Mouse (Mus musculus) liver, embryonic 13.5 days (tissue): Measurements from ENCODE around the gene Hps5. TPM values are rescaled to one million over a fixed set of nuclear protein-coding genes. Genes with fewer than 3 reads are reported as not detected.
"Not testable (repeated sequence)": the region's sequence is repeated elsewhere in the genome, so short reads cannot be mapped to it uniquely, and the experiment has no call there.

Experiments
- ATAC-seq: fragments of 200-750 bp; cut with Nextera tagmentation; 2 replicates; pipeline ENCODE4 v1.8.0; 2017; ENCODE audit warnings: low read depth, mild to moderate bottlenecking, moderate number of reproducible peaks, moderate library complexity
- DNase-seq: peaks from one replicate; pipeline ENCODE4 v3.0.0; 2022
- H3K27ac ChIP-seq: fragments of 300-500 bp; sonication (generic); 2 replicates; pipeline ENCODE4 v1.5.1; 2015; ENCODE audit warnings: moderate library complexity, mild to moderate bottlenecking, inconsistent platforms
- H3K27me3 ChIP-seq: fragments of 300-500 bp; sonication (generic); 2 replicates; pipeline ENCODE4 v1.6.1; 2015; ENCODE audit warnings: mild to moderate bottlenecking, inconsistent platforms
- H3K36me3 ChIP-seq: fragments of 300-500 bp; sonication (generic); 2 replicates; pipeline ENCODE4 v1.6.1; 2015; ENCODE audit warnings: mild to moderate bottlenecking, inconsistent platforms
- H3K4me1 ChIP-seq: fragments of 300-500 bp; sonication (generic); replicated peaks from 2 replicates; pipeline ENCODE4 v1.6.1; 2015; ENCODE audit warnings: inconsistent platforms
- H3K4me2 ChIP-seq: fragments of 300-500 bp; sonication (generic); 2 replicates; pipeline ENCODE4 v1.6.1; 2015; ENCODE audit warnings: inconsistent platforms, mild to moderate bottlenecking, moderate library complexity
- H3K4me3 ChIP-seq: fragments of 300-500 bp; sonication (generic); replicated peaks from 2 replicates; pipeline ENCODE4 v1.5.1; 2015; ENCODE audit warnings: mild to moderate bottlenecking, inconsistent platforms
- H3K9ac ChIP-seq: fragments of 300-500 bp; sonication (generic); 2 replicates; pipeline ENCODE4 v1.6.1; 2015; ENCODE audit warnings: mild to moderate bottlenecking, inconsistent platforms
- H3K9me3 ChIP-seq: fragments of 300-500 bp; sonication (generic); replicated peaks from 2 replicates; pipeline ENCODE4 v1.6.1; 2016; ENCODE audit warnings: inconsistent platforms
- WGBS: fragments of 180-500 bp; shearing (Covaris S2); methylation state at CpG from one replicate; pipeline ENCODE4 v1.1.7; 2015; ENCODE audit not compliant: insufficient replicate concordance; 5-methylcytosine and 5-hydroxymethylcytosine counted together
- polyA plus RNA-seq: library from polyadenylated mRNA; unstranded; fragments of >200 nt; fragmentation: Nextera tagmentation; extraction: Ambion mirVana; gene quantifications from 2 replicates; pipeline ENCODE4 v1.2.1, GENCODE M21; 2015

Gene Hps5
- polyA plus RNA-seq, 1 experiment from 2014 or later = 5.8 TPM

- Histone ChIP-seq H3K27me3 (no peaks in the 10 kb centered on the region), H3K9ac (no peak overlapping the region), H3K4me3 (no peak overlapping the region), H3K4me2 (no peak overlapping the region), H3K9me3 (no peaks in the 10 kb centered on the region), H3K27ac (no peak overlapping the region), H3K4me1 (peaks cover 33% of the 10 kb centered on the region), H3K36me3 (peaks cover 21% of the 10 kb centered on the region)
- no peak for DNase-seq
- no peak for ATAC-seq
- WGBS = 70% methylated on average over 20 of the region's 20 CpGs
These were observed 31.4 kb upstream of the Hps5 start for GRCm38 (mm10) chr7:46827046-46827802.

- H3K36me3 ChIP-seq = peaks cover 71% of the 10 kb centered on the region
- H3K4me3 ChIP-seq, H3K9me3 ChIP-seq, H3K9ac ChIP-seq, H3K4me1 ChIP-seq, H3K27me3 ChIP-seq, ATAC-seq, H3K4me2 ChIP-seq, DNase-seq, H3K27ac ChIP-seq: not testable (repeated sequence)
- WGBS = 83% methylated on average over 15 of the region's 15 CpGs
These were observed 25.2 kb upstream of the Hps5 start for GRCm38 (mm10) chr7:46820876-46821632.

GRCm38 (mm10) chr7:46814012-46814411, 18.1 kb upstream of the Hps5 start:
- H3K4me1 ChIP-seq = no peaks in the 10 kb centered on the region
- WGBS = 74% methylated on average over 4 of the region's 4 CpGs
- no peak overlapping the region for H3K4me3 ChIP-seq
- H3K27me3 ChIP-seq = no peaks in the 10 kb centered on the region
- H3K36me3 ChIP-seq = peaks cover 83% of the 10 kb centered on the region
- no peak overlapping the region for H3K27ac ChIP-seq
- no peak overlapping the region for H3K4me2 ChIP-seq
- no peak for DNase-seq
- no peaks in the 10 kb centered on the region for H3K9me3 ChIP-seq
- H3K9ac ChIP-seq = no peak overlapping the region
- ATAC-seq = no peak

- Histone ChIP-seq H3K9ac (no peak overlapping the region), H3K4me2 (no peak overlapping the region), H3K4me3 (no peak overlapping the region), H3K27ac (no peak overlapping the region), H3K4me1 (no peaks in the 10 kb centered on the region), H3K36me3 (peaks cover 78% of the 10 kb centered on the region), H3K27me3 (no peaks in the 10 kb centered on the region), H3K9me3 (no peaks in the 10 kb centered on the region)
- DNase-seq = no peak
- 79% methylated on average over 6 of the region's 6 CpGs for WGBS
- ATAC-seq = no peak
These were observed 14.5 kb upstream of the Hps5 start for GRCm38 (mm10) chr7:46810325-46810724.

GRCm38 (mm10) chr7:46796779-46797178, 915 bp upstream of the Hps5 start:
- WGBS = 22% methylated on average over 6 of the region's 6 CpGs
- Histone ChIP-seq H3K36me3 (peaks cover 32% of the 10 kb centered on the region), H3K27me3 (no peaks in the 10 kb centered on the region), H3K9me3 (no peaks in the 10 kb centered on the region), H3K4me2 (peak overlapping the region; percentile 91), H3K27ac (no peak overlapping the region), H3K4me3 (peak overlapping the region; percentile 89), H3K9ac (peak overlapping the region; percentile 88), H3K4me1 (peaks cover 46% of the 10 kb centered on the region)
- ATAC-seq (no peak), DNase-seq (no peak)

- H3K4me3 ChIP-seq = peak overlapping the region; percentile 89
- peak; percentile 27 for ATAC-seq
- H3K36me3 ChIP-seq = peaks cover 27% of the 10 kb centered on the region
- H3K9ac ChIP-seq = peak overlapping the region; percentile 88
- DNase-seq = no peak
- no peaks in the 10 kb centered on the region for H3K27me3 ChIP-seq
- peaks cover 49% of the 10 kb centered on the region for H3K4me1 ChIP-seq
- peak overlapping the region; percentile 83 for H3K27ac ChIP-seq
- H3K9me3 ChIP-seq = no peaks in the 10 kb centered on the region
- WGBS = under 1% methylated on average over 31 of the region's 31 CpGs
- H3K4me2 ChIP-seq = peak overlapping the region; percentile 91
These were observed 379 bp upstream of the Hps5 start for GRCm38 (mm10) chr7:46796206-46796679.

GRCm38 (mm10) chr7:46793871-46794270, 2.0 kb downstream of the Hps5 start:
- Histone ChIP-seq H3K27ac (no peak overlapping the region), H3K36me3 (peaks cover 21% of the 10 kb centered on the region), H3K9me3 (no peaks in the 10 kb centered on the region), H3K4me3 (no peak overlapping the region), H3K4me1 (peaks cover 49% of the 10 kb centered on the region), H3K4me2 (0 out of 2 replicates have a peak overlapping the region, but pooled peaks have one; percentile 3), H3K27me3 (no peaks in the 10 kb centered on the region), H3K9ac (peak overlapping the region; percentile 0; the same call in 1 of the 2 replicates)
- DNase-seq = no peak
- 69% methylated on average over 4 of the region's 4 CpGs for WGBS
- ATAC-seq = no peak

- Histone ChIP-seq H3K27ac (no peak overlapping the region), H3K9me3 (no peaks in the 10 kb centered on the region), H3K27me3 (no peaks in the 10 kb centered on the region), H3K36me3 (peaks cover 45% of the 10 kb centered on the region), H3K4me1 (peaks cover 16% of the 10 kb centered on the region), H3K9ac (no peak overlapping the region), H3K4me3 (no peak overlapping the region), H3K4me2 (no peak overlapping the region)
- 70% methylated on average over 5 of the region's 5 CpGs for WGBS
- DNase-seq (no peak), ATAC-seq (no peak)
These were observed 6.6 kb downstream of the Hps5 start for GRCm38 (mm10) chr7:46789177-46789849.

- 47% methylated on average over 4 of the region's 4 CpGs for WGBS
- no peak for ATAC-seq
These were observed 25.2 kb downstream of the Hps5 start for GRCm38 (mm10) chr7:46770706-46771105.

GRCm38 (mm10) chr7:46768451-46768850, 27.4 kb downstream of the Hps5 start:
- H3K36me3 ChIP-seq = peaks cover 63% of the 10 kb centered on the region

More at GRCm38 (mm10) chr7:46770706-46771105, 25.2 kb downstream of the Hps5 start:
- Histone ChIP-seq H3K4me3 (no peak overlapping the region), H3K4me2 (no peak overlapping the region), H3K9ac (no peak overlapping the region), H3K36me3 (peaks cover 68% of the 10 kb centered on the region), H3K27me3 (no peaks in the 10 kb centered on the region), H3K4me1 (no peaks in the 10 kb centered on the region), H3K9me3 (no peaks in the 10 kb centered on the region), H3K27ac (no peak overlapping the region)
- DNase-seq = peak; percentile 36

GRCm38 (mm10) chr7:46767371-46767770, 28.5 kb downstream of the Hps5 start:
- H3K9me3 ChIP-seq = no peaks in the 10 kb centered on the region
- DNase-seq (no peak), ATAC-seq (no peak)
- H3K4me3 ChIP-seq = no peak overlapping the region
- no peak overlapping the region for H3K4me2 ChIP-seq
- no peaks in the 10 kb centered on the region for H3K4me1 ChIP-seq
- no peak overlapping the region for H3K27ac ChIP-seq
- H3K27me3 ChIP-seq = no peaks in the 10 kb centered on the region
- H3K36me3 ChIP-seq = peaks cover 66% of the 10 kb centered on the region
- H3K9ac ChIP-seq = no peak overlapping the region

More at GRCm38 (mm10) chr7:46768451-46768850, 27.4 kb downstream of the Hps5 start:
- Histone ChIP-seq H3K4me3 (no peak overlapping the region), H3K4me2 (no peak overlapping the region), H3K27ac (no peak overlapping the region), H3K27me3 (no peaks in the 10 kb centered on the region), H3K4me1 (no peaks in the 10 kb centered on the region), H3K9me3 (no peaks in the 10 kb centered on the region), H3K9ac (no peak overlapping the region)
- ATAC-seq (no peak), DNase-seq (no peak)
- 86% methylated on average over 7 of the region's 7 CpGs for WGBS
